Mouse (Mus musculus) neural tube, embryonic 15.5 days (tissue): ENCODE measurements around the gene Prom1. TPM values are rescaled to one million over a fixed set of nuclear protein-coding genes. Genes with fewer than 3 reads are reported as not detected.
A peak's percentile ranks its signal among the peaks of the same experiment; 100 is the strongest.

Experiments used
- ATAC-seq: fragments of 200-750 bp; cut with Nextera tagmentation; 2 replicates; pipeline ENCODE4 v1.8.0; 2017; ENCODE audit warnings: mild to moderate bottlenecking, moderate TSS enrichment, moderate library complexity; ENCODE audit not compliant: low FRiP score
- H3K27ac ChIP-seq: fragments of 300-500 bp; sonication (generic); replicated peaks from 2 replicates; pipeline ENCODE4 v1.5.1; 2015; ENCODE audit warnings: mild to moderate bottlenecking, inconsistent platforms
- H3K27me3 ChIP-seq: fragments of 300-500 bp; sonication (generic); replicated peaks from 2 replicates; pipeline ENCODE4 v1.6.1; 2015; ENCODE audit warnings: inconsistent platforms
- H3K36me3 ChIP-seq: fragments of 300-500 bp; sonication (generic); 2 replicates; pipeline ENCODE4 v1.6.1; 2015; ENCODE audit warnings: inconsistent platforms
- H3K4me1 ChIP-seq: fragments of 300-500 bp; sonication (generic); 2 replicates; pipeline ENCODE4 v1.6.1; 2015; ENCODE audit warnings: inconsistent platforms
- H3K4me2 ChIP-seq: fragments of 300-500 bp; sonication (generic); 2 replicates; pipeline ENCODE4 v1.6.1; 2015; ENCODE audit warnings: inconsistent platforms, mild to moderate bottlenecking, moderate library complexity
- H3K4me3 ChIP-seq: fragments of 300-500 bp; sonication (generic); replicated peaks from 2 replicates; pipeline ENCODE4 v1.5.1; 2015; ENCODE audit warnings: mild to moderate bottlenecking, inconsistent platforms
- H3K9ac ChIP-seq: fragments of 300-500 bp; sonication (generic); replicated peaks from 2 replicates; pipeline ENCODE4 v1.6.1; 2015; ENCODE audit warnings: mild to moderate bottlenecking, inconsistent platforms
- H3K9me3 ChIP-seq: fragments of 300-500 bp; sonication (generic); replicated peaks from 2 replicates; pipeline ENCODE4 v1.6.1; 2016; ENCODE audit warnings: inconsistent platforms
- WGBS: fragments of 180-500 bp; shearing (Covaris S2); methylation state at CpG from one replicate; pipeline ENCODE4 v1.1.7; 2015; ENCODE audit warnings: mixed read lengths; 5-methylcytosine and 5-hydroxymethylcytosine counted together
- polyA plus RNA-seq: library from polyadenylated mRNA; unstranded; fragments of >200 nt; fragmentation: Nextera tagmentation; extraction: Ambion mirVana; gene quantifications from 2 replicates; pipeline ENCODE4 v1.2.1, GENCODE M21; 2015

Prom1 gene
- polyA plus RNA-seq, 1 experiment from 2014 or later, result 23.2 TPM

DNA sequence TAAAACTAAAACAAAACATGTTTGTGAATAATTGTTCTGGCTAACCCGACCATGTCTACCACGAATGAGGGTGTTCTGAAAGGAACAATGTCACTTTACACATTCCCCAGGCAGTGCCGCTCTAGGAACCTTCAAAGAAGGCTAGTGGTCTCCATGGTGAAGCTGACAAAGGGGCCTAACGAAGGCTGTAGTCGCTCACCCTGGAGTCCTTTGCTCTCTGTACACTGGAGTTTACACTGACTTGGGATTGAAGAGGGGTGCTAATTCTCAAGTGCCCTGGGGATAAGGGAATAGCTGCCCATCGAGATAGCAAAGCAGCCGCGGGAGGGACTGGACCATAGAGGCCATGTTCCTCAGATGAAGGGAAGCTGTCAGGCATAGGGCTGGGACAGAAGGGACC, 2.9 kb upstream of the Prom1 start:
- H3K36me3 ChIP-seq, result no peaks in the 10 kb centered on the region
- H3K4me2 ChIP-seq, result no peak overlapping the region
- H3K27ac ChIP-seq, result no peak overlapping the region
- H3K9me3 ChIP-seq, result 0 out of 2 replicates have a peak, but pooled peaks cover 5% of the 10 kb centered on the region
- no peak overlapping the region for H3K4me3 ChIP-seq
- H3K27me3 ChIP-seq, result no peaks in the 10 kb centered on the region
- ATAC-seq, result no peak
- H3K9ac ChIP-seq, result no peak overlapping the region
- 26% methylated on average over 8 of the region's 8 CpGs for WGBS
- H3K4me1 ChIP-seq, result peaks cover 16% of the 10 kb centered on the region

DNA sequence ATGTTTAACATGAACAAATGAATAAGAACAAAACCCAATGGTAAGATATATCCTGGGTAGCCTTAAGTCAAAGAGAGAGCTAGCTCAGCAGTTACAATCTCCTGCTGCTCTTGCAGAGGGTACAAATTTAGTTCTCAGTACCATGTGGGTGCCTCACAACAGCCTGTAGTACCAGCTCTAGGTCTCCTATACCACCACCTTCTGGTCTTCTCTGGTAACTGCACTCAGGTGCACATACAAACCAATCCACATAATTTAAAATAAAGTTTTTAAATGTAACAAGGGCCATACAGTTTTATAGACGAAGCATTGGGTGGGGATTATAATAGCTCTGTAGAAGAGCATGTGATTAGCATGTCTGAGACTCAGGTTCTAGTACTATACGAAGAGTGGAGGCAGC, 2.3 kb upstream of the Prom1 start:
- H3K36me3 ChIP-seq, result no peaks in the 10 kb centered on the region
- no peak overlapping the region for H3K4me3 ChIP-seq
- no peaks in the 10 kb centered on the region for H3K27me3 ChIP-seq
- H3K4me2 ChIP-seq, result no peak overlapping the region
- no peak overlapping the region for H3K9ac ChIP-seq
- 0 out of 2 replicates have a peak, but pooled peaks cover 5% of the 10 kb centered on the region for H3K9me3 ChIP-seq
- H3K27ac ChIP-seq, result no peak overlapping the region
- 74% methylated on average over 2 of the region's 2 CpGs for WGBS
- no peak for ATAC-seq
- H3K4me1 ChIP-seq, result peaks cover 20% of the 10 kb centered on the region

DNA sequence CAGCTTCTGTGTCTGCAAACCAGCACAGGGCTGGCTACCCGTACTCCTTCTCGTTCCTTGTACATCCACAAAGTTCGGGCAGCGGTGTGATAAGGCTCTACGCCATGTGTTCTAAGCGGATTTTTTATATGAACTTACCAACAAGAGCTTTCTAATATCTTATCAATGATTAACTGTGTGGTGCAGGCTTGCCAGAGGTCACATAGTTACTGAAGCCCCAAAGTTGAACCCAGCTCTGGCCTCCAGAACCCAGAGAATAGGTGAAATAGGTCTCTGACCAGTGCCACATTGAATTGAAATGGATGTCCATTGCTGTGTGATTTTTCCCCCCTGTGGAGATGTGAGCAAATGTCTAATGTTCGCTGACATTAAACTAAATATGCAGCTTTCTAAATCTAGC, 1.3 kb upstream of the Prom1 start:
- Histone ChIP-seq H3K4me1 (peaks cover 20% of the 10 kb centered on the region), H3K27me3 (no peaks in the 10 kb centered on the region), H3K9me3 (0 out of 2 replicates have a peak, but pooled peaks cover 5% of the 10 kb centered on the region), H3K27ac (no peak overlapping the region), H3K9ac (no peak overlapping the region), H3K4me2 (no peak overlapping the region), H3K4me3 (no peak overlapping the region), H3K36me3 (no peaks in the 10 kb centered on the region)
- 97% methylated on average over 7 of the region's 7 CpGs for WGBS
- no peak for ATAC-seq

DNA sequence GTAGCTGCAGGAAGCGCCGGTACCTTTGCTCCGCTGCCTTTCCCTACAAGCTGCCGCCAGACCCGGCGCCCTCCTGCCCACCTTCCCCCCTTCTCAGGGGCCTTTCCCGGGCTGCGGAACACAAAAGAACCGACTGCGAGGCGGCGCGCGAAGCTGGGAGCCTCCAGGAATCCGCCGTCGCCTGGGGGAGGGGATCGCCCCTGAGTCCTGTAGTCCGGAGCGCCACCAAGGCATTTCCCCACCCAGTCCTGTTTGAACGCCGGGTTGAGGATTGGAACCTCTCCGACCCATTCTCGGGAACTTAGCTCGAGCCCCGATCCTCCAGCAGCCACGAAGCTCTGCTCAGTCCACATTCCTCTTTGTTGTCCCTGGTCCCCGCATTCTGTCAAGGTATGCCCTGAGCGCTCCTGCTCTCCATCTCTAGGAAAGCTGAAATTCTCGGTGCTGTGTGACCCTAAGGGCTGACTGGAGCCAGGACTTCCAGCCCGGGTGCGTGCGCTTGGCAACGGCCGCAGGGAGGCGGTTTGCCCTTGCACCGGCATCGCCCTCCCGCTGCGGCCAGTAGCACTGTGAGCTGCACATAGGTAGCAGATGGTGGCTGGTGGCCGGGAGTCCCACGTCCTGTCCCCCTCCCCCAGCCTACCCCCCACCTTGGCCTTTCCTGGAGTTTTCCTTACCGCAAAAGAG, 1.1 kb downstream of the Prom1 start:
- Histone ChIP-seq H3K36me3 (no peaks in the 10 kb centered on the region), H3K27me3 (no peaks in the 10 kb centered on the region), H3K4me1 (peaks cover 20% of the 10 kb centered on the region), H3K4me3 (peak overlapping the region; percentile 63), H3K9ac (peak overlapping the region; percentile 57), H3K27ac (peak overlapping the region; percentile 58), H3K4me2 (peak overlapping the region; percentile 97), H3K9me3 (no peaks in the 10 kb centered on the region)
- WGBS, result under 1% methylated on average over 39 of the region's 43 CpGs
- ATAC-seq, result peak; percentile 82

DNA sequence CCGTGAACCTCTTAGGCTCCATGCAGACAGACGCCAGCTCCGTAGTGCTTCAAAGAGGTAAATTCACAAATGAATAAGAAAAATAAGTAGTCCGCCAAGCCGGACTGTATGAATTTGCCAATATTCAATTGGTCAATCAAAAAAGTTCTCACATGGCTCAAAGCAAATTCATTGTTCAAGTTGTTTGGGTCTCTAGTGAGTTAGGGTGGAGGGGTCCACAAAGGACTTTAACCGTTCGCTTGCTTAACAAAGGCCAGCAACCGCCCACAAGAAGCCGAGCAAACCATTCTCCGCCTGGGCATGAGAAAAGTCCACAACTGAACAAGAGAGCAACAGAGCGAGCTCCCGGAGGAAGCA, 1.7 kb downstream of the Prom1 start:
- H3K9ac ChIP-seq, result peak overlapping the region; percentile 57
- H3K9me3 ChIP-seq, result no peaks in the 10 kb centered on the region
- H3K36me3 ChIP-seq, result no peaks in the 10 kb centered on the region
- peak overlapping the region; percentile 63 for H3K4me3 ChIP-seq
- H3K4me2 ChIP-seq, result peak overlapping the region; percentile 97
- peak; percentile 36 for ATAC-seq
- 2% methylated on average over 12 of the region's 12 CpGs for WGBS
- peak overlapping the region; percentile 58 for H3K27ac ChIP-seq
- no peaks in the 10 kb centered on the region for H3K27me3 ChIP-seq
- peaks cover 20% of the 10 kb centered on the region for H3K4me1 ChIP-seq

DNA sequence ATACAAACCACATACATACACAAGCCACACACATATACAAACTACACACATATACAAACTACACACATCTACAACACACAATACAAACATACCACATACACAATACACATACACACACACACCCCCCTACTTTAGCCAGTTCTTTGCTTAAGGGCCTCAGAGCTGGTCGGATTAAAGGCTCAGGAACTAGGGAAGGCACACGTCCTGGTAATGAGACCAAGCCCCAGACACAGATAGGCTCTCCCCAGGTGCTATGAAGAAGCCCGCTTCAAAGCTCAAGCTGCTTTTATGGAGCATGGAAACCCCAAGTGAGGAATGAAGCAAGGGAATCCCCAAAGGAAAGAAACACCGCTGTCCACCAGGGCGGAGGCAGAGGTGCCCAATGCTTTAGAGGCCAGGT, 4.8 kb downstream of the Prom1 start:
- Histone ChIP-seq H3K4me2 (no peak overlapping the region), H3K36me3 (no peaks in the 10 kb centered on the region), H3K4me1 (peaks cover 20% of the 10 kb centered on the region), H3K9ac (no peak overlapping the region), H3K27ac (no peak overlapping the region), H3K4me3 (no peak overlapping the region), H3K27me3 (no peaks in the 10 kb centered on the region), H3K9me3 (no peaks in the 10 kb centered on the region)
- ATAC-seq, result no peak
- WGBS, result 82% methylated on average over 5 of the region's 5 CpGs

DNA sequence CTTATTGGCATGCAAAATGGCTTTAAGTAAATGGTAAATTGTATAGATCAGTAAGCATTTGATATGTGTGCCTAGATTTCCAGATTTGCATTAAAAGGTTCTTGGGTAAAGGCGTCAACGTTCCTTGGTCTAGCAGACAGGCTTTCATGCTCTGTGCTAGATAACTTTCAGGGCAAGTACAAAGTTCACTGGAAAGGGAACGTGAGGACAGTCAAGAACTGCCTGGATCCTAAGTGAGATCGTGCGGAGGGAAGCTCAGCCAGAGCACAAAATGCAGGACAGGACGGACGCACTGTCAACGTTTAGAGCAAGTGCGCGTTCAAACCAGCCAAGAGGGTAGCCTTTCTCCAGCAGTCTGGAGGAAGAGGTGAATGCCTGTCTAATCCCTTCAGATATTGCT, 5.7 kb downstream of the Prom1 start:
- Histone ChIP-seq H3K4me3 (no peak overlapping the region), H3K27ac (no peak overlapping the region), H3K9me3 (no peaks in the 10 kb centered on the region), H3K9ac (no peak overlapping the region), H3K4me1 (peaks cover 11% of the 10 kb centered on the region), H3K4me2 (no peak overlapping the region), H3K36me3 (no peaks in the 10 kb centered on the region), H3K27me3 (no peaks in the 10 kb centered on the region)
- ATAC-seq, result no peak
- WGBS, result 93% methylated on average over 10 of the region's 10 CpGs

DNA sequence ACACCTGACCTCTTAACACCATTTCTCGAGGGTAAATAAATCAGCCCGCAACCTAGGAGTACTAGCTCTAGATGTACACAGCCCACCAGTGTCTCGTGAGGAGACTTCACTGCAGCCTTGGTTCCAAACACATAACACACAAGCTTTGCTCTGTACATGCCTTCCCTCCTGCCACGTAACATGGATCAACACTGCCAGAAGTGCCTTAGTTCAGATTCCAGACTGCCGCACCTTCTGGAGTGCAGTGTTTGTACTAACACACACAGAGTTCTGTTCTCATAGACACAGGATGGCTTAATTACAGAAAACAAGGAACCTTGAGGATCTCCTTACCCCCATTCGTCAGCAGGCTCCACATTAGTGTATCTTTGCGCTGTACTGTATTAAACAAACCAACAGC, 6.1 kb downstream of the Prom1 start:
- Histone ChIP-seq H3K4me1 (peaks cover 10% of the 10 kb centered on the region), H3K27ac (no peak overlapping the region), H3K36me3 (no peaks in the 10 kb centered on the region), H3K4me3 (no peak overlapping the region), H3K9ac (no peak overlapping the region), H3K27me3 (no peaks in the 10 kb centered on the region), H3K4me2 (no peak overlapping the region), H3K9me3 (no peaks in the 10 kb centered on the region)
- 90% methylated on average over 7 of the region's 7 CpGs for WGBS
- no peak for ATAC-seq

DNA sequence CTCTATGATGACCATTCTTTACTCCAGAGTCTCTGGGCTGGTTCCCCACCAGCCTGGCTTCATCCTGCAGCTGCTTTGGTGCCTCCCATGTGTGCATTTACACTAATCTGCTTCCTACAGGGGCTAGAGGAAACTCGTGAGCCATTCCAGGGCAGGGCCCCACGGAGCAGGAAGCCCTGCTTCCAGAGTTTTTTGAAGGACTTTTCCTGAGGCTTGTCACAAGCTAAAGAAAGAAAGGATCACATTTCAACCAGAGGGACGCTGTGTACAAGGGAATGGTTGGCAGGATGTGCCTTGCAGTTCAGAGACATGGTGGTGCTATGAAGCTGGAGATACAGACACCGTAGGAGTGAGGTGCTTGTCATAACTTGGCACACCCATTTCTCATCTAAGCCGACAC, 14.8 kb downstream of the Prom1 start:
- ATAC-seq, result no peak
- H3K9me3 ChIP-seq, result no peaks in the 10 kb centered on the region
- WGBS, result 70% methylated on average over 5 of the region's 5 CpGs
- no peak overlapping the region for H3K4me3 ChIP-seq
- no peak overlapping the region for H3K4me2 ChIP-seq
- H3K4me1 ChIP-seq, result no peaks in the 10 kb centered on the region
- H3K27ac ChIP-seq, result no peak overlapping the region
- no peaks in the 10 kb centered on the region for H3K27me3 ChIP-seq
- no peak overlapping the region for H3K9ac ChIP-seq
- no peaks in the 10 kb centered on the region for H3K36me3 ChIP-seq

DNA sequence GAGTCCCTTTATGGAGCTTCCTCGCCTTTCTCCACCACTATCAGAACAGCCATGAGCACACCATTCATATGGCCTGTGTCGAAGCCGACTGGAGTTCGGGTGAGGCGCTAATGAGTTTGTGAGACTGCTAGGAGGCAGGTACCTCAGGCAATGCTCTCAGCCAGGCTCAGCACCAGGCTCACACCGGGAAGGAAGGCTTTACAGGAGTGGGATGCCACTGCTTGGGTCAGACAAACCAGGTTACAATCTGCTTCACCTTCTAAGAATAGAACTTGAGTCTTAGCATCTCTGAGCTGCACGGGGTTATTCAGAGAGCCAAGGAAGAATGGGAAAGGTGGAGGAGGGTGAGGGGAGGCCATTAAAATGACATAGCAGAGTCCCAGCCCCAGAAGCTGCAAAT, 16.0 kb downstream of the Prom1 start:
- Histone ChIP-seq H3K4me2 (no peak overlapping the region), H3K9ac (no peak overlapping the region), H3K36me3 (no peaks in the 10 kb centered on the region), H3K4me1 (no peaks in the 10 kb centered on the region), H3K4me3 (no peak overlapping the region), H3K9me3 (no peaks in the 10 kb centered on the region), H3K27me3 (no peaks in the 10 kb centered on the region), H3K27ac (no peak overlapping the region)
- 93% methylated on average over 7 of the region's 7 CpGs for WGBS
- no peak for ATAC-seq

DNA sequence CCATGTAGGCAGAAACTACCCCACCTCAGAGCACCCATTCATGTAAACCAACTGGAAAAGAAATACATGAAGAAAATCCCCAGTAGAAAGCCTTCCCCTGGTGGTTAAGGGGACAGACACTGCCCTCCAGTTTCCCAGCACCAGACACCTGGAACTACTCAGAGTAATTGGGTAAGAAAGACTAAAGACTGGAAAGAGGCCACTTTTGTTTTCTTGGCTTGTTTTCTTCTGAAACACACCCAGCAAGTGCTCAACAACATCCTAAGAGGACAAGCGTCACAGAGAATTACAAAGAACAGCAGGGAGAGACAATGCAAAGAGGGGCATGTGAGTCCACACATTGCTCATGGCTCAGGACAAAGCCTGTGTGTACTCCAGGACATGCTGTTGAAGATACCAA, 20.7 kb downstream of the Prom1 start:
- Histone ChIP-seq H3K4me3 (no peak overlapping the region), H3K9me3 (no peaks in the 10 kb centered on the region), H3K36me3 (no peaks in the 10 kb centered on the region), H3K4me1 (no peaks in the 10 kb centered on the region), H3K9ac (no peak overlapping the region), H3K27me3 (no peaks in the 10 kb centered on the region), H3K4me2 (no peak overlapping the region), H3K27ac (no peak overlapping the region)
- ATAC-seq, result no peak
- 72% methylated on average over 1 of the region's 1 CpGs for WGBS

DNA sequence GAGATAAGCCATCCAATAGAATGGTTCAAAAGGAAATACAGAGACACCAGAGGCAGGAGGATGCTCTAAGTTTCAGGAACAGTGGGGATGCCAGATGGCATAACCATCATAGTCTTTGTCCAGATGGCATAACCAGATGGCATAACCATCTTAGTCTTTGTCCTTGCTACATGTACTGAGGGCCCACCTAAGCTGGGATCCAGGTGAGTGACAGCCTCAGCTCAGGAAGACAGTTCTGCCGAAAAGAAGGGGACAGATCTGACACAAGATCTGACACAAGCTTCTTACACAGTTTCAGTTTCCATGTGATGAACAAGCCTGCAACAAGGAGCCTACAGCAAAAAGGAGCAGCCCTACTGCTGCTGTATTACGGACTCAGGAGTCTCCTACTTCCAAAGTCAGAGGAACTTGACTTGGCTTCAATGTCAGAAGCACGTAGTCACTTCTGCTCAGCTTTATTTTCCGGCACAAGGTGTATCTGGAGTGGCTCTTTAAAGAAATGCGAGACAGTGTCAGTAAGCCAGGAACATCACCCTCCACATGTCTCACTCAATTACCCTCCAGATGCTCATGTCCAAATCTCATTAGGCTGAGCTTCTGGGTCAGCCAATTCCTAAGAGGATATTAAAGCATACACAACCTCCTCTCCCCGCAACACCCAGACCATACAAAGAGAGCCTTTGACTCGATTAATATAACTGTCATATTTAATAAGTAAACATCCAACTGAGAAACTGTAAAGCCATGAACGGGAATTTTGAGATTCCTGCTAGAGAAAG, 21.4 kb downstream of the Prom1 start:
- no peak for ATAC-seq
- no peaks in the 10 kb centered on the region for H3K4me1 ChIP-seq
- H3K9ac ChIP-seq, result no peak overlapping the region
- no peak overlapping the region for H3K27ac ChIP-seq
- no peaks in the 10 kb centered on the region for H3K9me3 ChIP-seq
- 82% methylated on average over 8 of the region's 8 CpGs for WGBS
- no peak overlapping the region for H3K4me2 ChIP-seq
- H3K4me3 ChIP-seq, result no peak overlapping the region
- H3K36me3 ChIP-seq, result no peaks in the 10 kb centered on the region
- H3K27me3 ChIP-seq, result no peaks in the 10 kb centered on the region
